Mouse (Mus musculus): ENCODE results near the gene Rab11fip3. TPM values are rescaled to one million over a fixed set of nuclear protein-coding genes. Genes with fewer than 3 reads are reported as not detected.

The Rab11fip3 gene
- polyA plus RNA-seq, 1 experiment from 2014 or later = 21.0 TPM

- DNase-seq (ENCODE audit: extremely low spot score, low spot score) = no peak
- Histone ChIP-seq H3K27ac (no peak overlapping the region), H3K4me1 (no peaks in the 10 kb centered on the region), H3K4me3 (no peak overlapping the region), H3K36me3 (replicated peaks) (peaks cover 90% of the 10 kb centered on the region), H3K9me3 (no peaks in the 10 kb centered on the region), H3K27me3 (ENCODE audit: poor library complexity, severe bottlenecking) (no peaks in the 10 kb centered on the region)
- WGBS = 97% methylated on average over 4 of the region's 4 CpGs
Observed at GRCm38 (mm10) chr17:25992274-25992673, 77.1 kb downstream of the Rab11fip3 start.

- Histone ChIP-seq H3K36me3 (replicated peaks) (peaks cover 73% of the 10 kb centered on the region), H3K4me3 (no peak overlapping the region), H3K4me1 (peaks cover 8% of the 10 kb centered on the region), H3K9me3 (no peaks in the 10 kb centered on the region), H3K27ac (no peak overlapping the region), H3K27me3 (ENCODE audit: poor library complexity, severe bottlenecking) (no peaks in the 10 kb centered on the region)
- WGBS = 90% methylated on average over 5 of the region's 5 CpGs
- DNase-seq (ENCODE audit: extremely low spot score, low spot score) = no peak
Observed at GRCm38 (mm10) chr17:25990331-25990730, 79.0 kb downstream of the Rab11fip3 start.

GRCm38 (mm10) chr17:25985306-25986294 is 83.8 kb downstream of the Rab11fip3 start, which contains the start of gene Capn15:
Capn15 (minus strand) TSS chr17:25985796.
- Histone ChIP-seq H3K36me3 (replicated peaks) (peaks cover 39% of the 10 kb centered on the region), H3K4me1 (peaks cover 31% of the 10 kb centered on the region), H3K27ac (peak within 1 kb of the TSS; percentile 93), H3K4me3 (peak within 1 kb of the TSS; percentile 82), H3K9me3 (no peaks in the 10 kb centered on the region), H3K27me3 (ENCODE audit: poor library complexity, severe bottlenecking) (no peaks in the 10 kb centered on the region)
- WGBS = under 1% methylated on average over 91 of the region's 91 CpGs
- DNase-seq (ENCODE audit: extremely low spot score, low spot score) = peak; percentile 93

- WGBS = 14% methylated on average over 17 of the region's 17 CpGs
- peaks cover 30% of the 10 kb centered on the region for H3K36me3 ChIP-seq (replicated peaks)
- peak overlapping the region; percentile 93 for H3K27ac ChIP-seq
- H3K9me3 ChIP-seq = no peaks in the 10 kb centered on the region
- peak overlapping the region; percentile 82 for H3K4me3 ChIP-seq
- peaks cover 38% of the 10 kb centered on the region for H3K4me1 ChIP-seq
- H3K27me3 ChIP-seq (ENCODE audit: poor library complexity, severe bottlenecking) = no peaks in the 10 kb centered on the region
- DNase-seq (ENCODE audit: extremely low spot score, low spot score) = no peak
Observed at GRCm38 (mm10) chr17:25984556-25985305, 84.6 kb downstream of the Rab11fip3 start.

GRCm38 (mm10) chr17:25984066-25984465 is 85.3 kb downstream of the Rab11fip3 start:
- DNase-seq (ENCODE audit: extremely low spot score, low spot score) = no peak
- H3K27me3 ChIP-seq (ENCODE audit: poor library complexity, severe bottlenecking) = no peaks in the 10 kb centered on the region
- H3K9me3 ChIP-seq = no peaks in the 10 kb centered on the region
- WGBS = 91% methylated on average over 1 of the region's 1 CpGs
- peaks cover 25% of the 10 kb centered on the region; the same call in 1 of the 2 replicates for H3K36me3 ChIP-seq (replicated peaks)
- H3K27ac ChIP-seq = 0 out of 2 replicates have a peak overlapping the region, but pooled peaks have one; percentile 93
- peaks cover 38% of the 10 kb centered on the region for H3K4me1 ChIP-seq
- H3K4me3 ChIP-seq = peak overlapping the region; percentile 82

- H3K36me3 ChIP-seq (replicated peaks) = peaks cover 21% of the 10 kb centered on the region
- WGBS = 91% methylated on average over 3 of the region's 3 CpGs
- H3K27ac ChIP-seq = no peak overlapping the region
Observed at GRCm38 (mm10) chr17:25982913-25983312, 86.4 kb downstream of the Rab11fip3 start.

GRCm38 (mm10) chr17:25980854-25981253 is 88.5 kb downstream of the Rab11fip3 start:
- peaks cover 22% of the 10 kb centered on the region for H3K36me3 ChIP-seq (replicated peaks)
- 85% methylated on average over 5 of the region's 5 CpGs for WGBS

More at GRCm38 (mm10) chr17:25982913-25983312, 86.4 kb downstream of the Rab11fip3 start:
- Histone ChIP-seq H3K9me3 (no peaks in the 10 kb centered on the region), H3K4me1 (peaks cover 38% of the 10 kb centered on the region), H3K4me3 (no peak overlapping the region), H3K27me3 (ENCODE audit: poor library complexity, severe bottlenecking) (no peaks in the 10 kb centered on the region)
- DNase-seq (ENCODE audit: extremely low spot score, low spot score) = no peak

GRCm38 (mm10) chr17:25979829-25980738 is 89.3 kb downstream of the Rab11fip3 start:
- no peaks in the 10 kb centered on the region for H3K27me3 ChIP-seq (ENCODE audit: poor library complexity, severe bottlenecking)
- H3K36me3 ChIP-seq (replicated peaks) = peaks cover 23% of the 10 kb centered on the region
- 92% methylated on average over 5 of the region's 5 CpGs for WGBS
- H3K9me3 ChIP-seq = no peaks in the 10 kb centered on the region
- peaks cover 30% of the 10 kb centered on the region for H3K4me1 ChIP-seq
- DNase-seq (ENCODE audit: extremely low spot score, low spot score) = no peak
- no peak overlapping the region for H3K27ac ChIP-seq
- no peak overlapping the region for H3K4me3 ChIP-seq

More at GRCm38 (mm10) chr17:25980854-25981253, 88.5 kb downstream of the Rab11fip3 start:
- no peaks in the 10 kb centered on the region for H3K27me3 ChIP-seq (ENCODE audit: poor library complexity, severe bottlenecking)
- no peak for DNase-seq (ENCODE audit: extremely low spot score, low spot score)
- H3K27ac ChIP-seq = no peak overlapping the region
- peaks cover 30% of the 10 kb centered on the region for H3K4me1 ChIP-seq
- no peaks in the 10 kb centered on the region for H3K9me3 ChIP-seq
- no peak overlapping the region; the same call in 1 of the 2 replicates for H3K4me3 ChIP-seq

- WGBS = 98% methylated on average over 4 of the region's 4 CpGs
- no peaks in the 10 kb centered on the region for H3K9me3 ChIP-seq
Observed at GRCm38 (mm10) chr17:25970954-25971707, 98.2 kb downstream of the Rab11fip3 start.

GRCm38 (mm10) chr17:25970448-25970847 is 98.9 kb downstream of the Rab11fip3 start:
- no peak overlapping the region for H3K4me3 ChIP-seq
- peaks cover 27% of the 10 kb centered on the region for H3K36me3 ChIP-seq (replicated peaks)
- no peaks in the 10 kb centered on the region for H3K27me3 ChIP-seq (ENCODE audit: poor library complexity, severe bottlenecking)
- no peak overlapping the region for H3K27ac ChIP-seq
- 94% methylated on average over 9 of the region's 9 CpGs for WGBS
- no peaks in the 10 kb centered on the region for H3K4me1 ChIP-seq
- H3K9me3 ChIP-seq = no peaks in the 10 kb centered on the region
- DNase-seq (ENCODE audit: extremely low spot score, low spot score) = no peak

More at GRCm38 (mm10) chr17:25970954-25971707, 98.2 kb downstream of the Rab11fip3 start:
- DNase-seq (ENCODE audit: extremely low spot score, low spot score) = no peak
- no peaks in the 10 kb centered on the region for H3K4me1 ChIP-seq
- no peaks in the 10 kb centered on the region for H3K27me3 ChIP-seq (ENCODE audit: poor library complexity, severe bottlenecking)
- H3K4me3 ChIP-seq = no peak overlapping the region
- no peak overlapping the region for H3K27ac ChIP-seq
- H3K36me3 ChIP-seq (replicated peaks) = peaks cover 29% of the 10 kb centered on the region

GRCm38 (mm10) chr17:25968176-25968575 is 101.2 kb downstream of the Rab11fip3 start:
- Histone ChIP-seq H3K27me3 (ENCODE audit: poor library complexity, severe bottlenecking) (no peaks in the 10 kb centered on the region), H3K4me1 (no peaks in the 10 kb centered on the region)
- 95% methylated on average over 1 of the region's 1 CpGs for WGBS

More at GRCm38 (mm10) chr17:25968176-25968575, 101.2 kb downstream of the Rab11fip3 start:
- no peaks in the 10 kb centered on the region for H3K9me3 ChIP-seq
- no peak overlapping the region for H3K4me3 ChIP-seq
- H3K36me3 ChIP-seq (replicated peaks) = peaks cover 47% of the 10 kb centered on the region
- no peak overlapping the region for H3K27ac ChIP-seq
- DNase-seq (ENCODE audit: extremely low spot score, low spot score) = no peak

All from forebrain, embryonic 10.5 days (tissue).